Mouse (Mus musculus) fibroblast of lung, adult 2 months (primary cell): ENCODE data around the gene Ahcy.
"Not testable (repeated sequence)": the region's sequence is repeated elsewhere in the genome, so short reads cannot be mapped to it uniquely, and the experiment has no call there.

ENCODE experiments used
- DNase-seq: peaks from one replicate; pipeline ENCODE4 v3.0.0-alpha.2; 2011; ENCODE audit warnings: low read depth

Ahcy gene

GRCm38 (mm10) chr2:155018762-155019641 lies 55.3 kb downstream of the Ahcy start:
- peak; percentile 33 for DNase-seq

GRCm38 (mm10) chr2:155018251-155018755 lies 56.0 kb downstream of the Ahcy start, which contains the start of gene Gm14226:
Gene Gm14226, plus strand, starts transcription at chr2:155018266.
- DNase-seq: not testable (repeated sequence)

- DNase-seq: not testable (repeated sequence)
These were observed 57.5 kb downstream of the Ahcy start for GRCm38 (mm10) chr2:155016751-155017150.

- DNase-seq: no peak
These were observed 61.3 kb downstream of the Ahcy start for GRCm38 (mm10) chr2:155012991-155013390.

GRCm38 (mm10) chr2:155011086-155011656 lies 63.1 kb downstream of the Ahcy start:
- DNase-seq: no peak
